Mouse (Mus musculus) liver, embryonic 14.5 days (tissue): ENCODE measurements at regions not wholly inside any gene's neighbourhood (a gene's known extent, or its start where the extent isn't known, plus 50 kb on each side); places are given as distances from the start of the nearest gene placed in this dataset.

Experiments used
- ATAC-seq: fragments of 200-750 bp; cut with Nextera tagmentation; 2 replicates; pipeline ENCODE4 v1.8.0; 2017; ENCODE audit warnings: moderate number of reproducible peaks, mild to moderate bottlenecking, moderate library complexity; ENCODE audit not compliant: insufficient read depth
- DNase-seq, 3 experiments: peaks; one replicate each; pipeline ENCODE4 v3.0.0-alpha.2; 2012 to 2013; ENCODE audit warnings: low read depth in 3 of 3, low spot score in 3 of 3
- H3K27ac ChIP-seq: fragments of 300-500 bp; sonication (generic); 2 replicates; pipeline ENCODE4 v1.5.1; 2014; ENCODE audit warnings: moderate library complexity, mild to moderate bottlenecking, control low read depth, inconsistent platforms
- H3K27me3 ChIP-seq: fragments of 300-500 bp; sonication (generic); 2 replicates; pipeline ENCODE4 v1.6.1; 2014; ENCODE audit warnings: mild to moderate bottlenecking, low read length, moderate library complexity; ENCODE audit not compliant: control insufficient read depth, insufficient read depth
- H3K36me3 ChIP-seq: fragments of 300-500 bp; sonication (generic); replicated peaks from 2 replicates; pipeline ENCODE4 v1.6.1; 2014; ENCODE audit warnings: low read depth; ENCODE audit not compliant: control insufficient read depth, insufficient read depth
- H3K4me1 ChIP-seq, 2 experiments: fragments of 200-500 bp in 1 of 2; fragments of 300-500 bp in 1 of 2; sonication (generic) in 1 of 2; replicated peaks; 2 replicates each; pipeline ENCODE4 v1.6.1; 2012 to 2014; ENCODE audit warnings: antibody characterized with exemption in 1 of 2, inconsistent platforms in 1 of 2, low read length in 1 of 2; ENCODE audit not compliant: control insufficient read depth in 2 of 2, insufficient read depth in 2 of 2
- H3K4me2 ChIP-seq: fragments of 300-500 bp; sonication (generic); 2 replicates; pipeline ENCODE4 v1.6.1; 2014; ENCODE audit warnings: low read depth, mild to moderate bottlenecking, control low read depth, moderate library complexity
- H3K4me3 ChIP-seq, 2 experiments: fragments of 200-500 bp in 1 of 2; fragments of 300-500 bp in 1 of 2; sonication (generic) in 1 of 2; 2 replicates each; pipeline ENCODE4 v1.5.1; 2012 to 2014; ENCODE audit warnings: low read depth in 2 of 2, low read length in 2 of 2, mild to moderate bottlenecking in 2 of 2, control low read depth in 1 of 2, inconsistent platforms in 1 of 2, moderate library complexity in 1 of 2; ENCODE audit not compliant: insufficient read depth in 1 of 2
- H3K9ac ChIP-seq: fragments of 300-500 bp; sonication (generic); replicated peaks from 2 replicates; pipeline ENCODE4 v1.6.1; 2014; ENCODE audit warnings: mild to moderate bottlenecking, control low read depth, moderate library complexity
- H3K9me3 ChIP-seq: fragments of 300-500 bp; sonication (generic); 2 replicates; pipeline ENCODE4 v1.6.1; 2016; ENCODE audit warnings: low read length, mixed read lengths; ENCODE audit not compliant: control insufficient read depth
- CTCF ChIP-seq: IDR thresholded peaks from 2 replicates; pipeline ENCODE4 v1.5.1; 2016; ENCODE audit warnings: antibody characterized with exemption, low read depth, control low read depth
- EP300 ChIP-seq: IDR thresholded peaks from 2 replicates; pipeline ENCODE4 v1.6.1; 2016; ENCODE audit warnings: antibody characterized with exemption, low read depth
- WGBS: fragments of 180-500 bp; shearing (Covaris S2); extraction: QIAGEN DNeasy Blood & Tissue Kit; methylation state at CpG from one replicate; pipeline ENCODE4 v1.1.7; 2014; ENCODE audit not compliant: insufficient replicate concordance; 5-methylcytosine and 5-hydroxymethylcytosine counted together

- Histone ChIP-seq H3K4me3 (no peak overlapping the region), H3K27me3 (no peaks in the 10 kb centered on the region), H3K4me1 (no peaks in the 10 kb centered on the region), H3K27ac (no peak overlapping the region), H3K4me2 (no peak overlapping the region), H3K9ac (no peak overlapping the region), H3K36me3 (no peaks in the 10 kb centered on the region), H3K9me3 (no peaks in the 10 kb centered on the region)
- DNase-seq (no peak), ATAC-seq (no peak)
- 44% methylated on average over 4 of the region's 4 CpGs for WGBS
- TF ChIP-seq EP300, result no peak
- no peak for TF ChIP-seq CTCF
Measured at GRCm38 (mm10) chr14:106393978-106394377, 288.0 kb downstream of the Trim52 start.

- no peaks in the 10 kb centered on the region for H3K9me3 ChIP-seq
- no peak overlapping the region for H3K4me2 ChIP-seq
- H3K36me3 ChIP-seq, result no peaks in the 10 kb centered on the region
- TF ChIP-seq EP300 (no peak), CTCF (no peak)
- no peak overlapping the region for H3K9ac ChIP-seq
- H3K27me3 ChIP-seq, result no peaks in the 10 kb centered on the region
- H3K4me3 ChIP-seq, result no peak overlapping the region
- WGBS, result 60% methylated on average over 2 of the region's 2 CpGs
- no peaks in the 10 kb centered on the region for H3K4me1 ChIP-seq
- no peak overlapping the region for H3K27ac ChIP-seq
- ATAC-seq (no peak), DNase-seq (no peak)
Measured at GRCm38 (mm10) chr14:106412917-106413558, 307.0 kb downstream of the Trim52 start.

- TF ChIP-seq CTCF (no peak), EP300 (no peak)
- H3K36me3 ChIP-seq, result no peaks in the 10 kb centered on the region
- no peak overlapping the region for H3K4me2 ChIP-seq
- DNase-seq, result no peak
- H3K4me1 ChIP-seq, result no peaks in the 10 kb centered on the region
- H3K27ac ChIP-seq, result no peak overlapping the region
- ATAC-seq, result no peak
- no peak overlapping the region for H3K4me3 ChIP-seq
- WGBS, result 46% methylated on average over 4 of the region's 4 CpGs
- no peak overlapping the region for H3K9ac ChIP-seq
- H3K27me3 ChIP-seq, result no peaks in the 10 kb centered on the region
- no peaks in the 10 kb centered on the region for H3K9me3 ChIP-seq
Measured at GRCm38 (mm10) chr14:106424714-106425113, 318.7 kb downstream of the Trim52 start.

GRCm38 (mm10) chr14:106428594-106428993 lies 322.6 kb downstream of the Trim52 start:
- Histone ChIP-seq H3K4me3 (no peak overlapping the region), H3K9me3 (no peaks in the 10 kb centered on the region), H3K27me3 (no peaks in the 10 kb centered on the region), H3K4me2 (no peak overlapping the region), H3K4me1 (no peaks in the 10 kb centered on the region), H3K27ac (no peak overlapping the region), H3K36me3 (no peaks in the 10 kb centered on the region), H3K9ac (no peak overlapping the region)
- TF ChIP-seq CTCF, result no peak
- TF ChIP-seq EP300, result no peak
- 59% methylated on average over 2 of the region's 2 CpGs for WGBS
- DNase-seq (no peak), ATAC-seq (no peak)

- Histone ChIP-seq H3K4me3 (no peak overlapping the region), H3K9me3 (no peaks in the 10 kb centered on the region), H3K9ac (no peak overlapping the region), H3K4me1 (no peaks in the 10 kb centered on the region), H3K36me3 (no peaks in the 10 kb centered on the region), H3K4me2 (no peak overlapping the region), H3K27ac (no peak overlapping the region), H3K27me3 (no peaks in the 10 kb centered on the region)
- ATAC-seq (no peak), DNase-seq (peak; percentile 10 to 14 (median 10))
- WGBS, result 15% methylated on average over 5 of the region's 5 CpGs
- TF ChIP-seq EP300 (no peak), CTCF (peak; percentile 65)
Measured at GRCm38 (mm10) chr14:106439282-106439681, 333.3 kb downstream of the Trim52 start.
